Mouse (Mus musculus) stomach, postnatal 0 days (tissue): ENCODE results near the gene Gpx3.

Experiments used
- CTCF ChIP-seq: IDR thresholded peaks from 2 replicates; pipeline ENCODE4 v1.5.1; 2016; ENCODE audit warnings: antibody characterized with exemption, low read depth, mild to moderate bottlenecking, moderate library complexity
- EP300 ChIP-seq: optimal IDR thresholded peaks from 2 replicates; pipeline ENCODE3; 2016; ENCODE audit warnings: antibody characterized with exemption

DNA sequence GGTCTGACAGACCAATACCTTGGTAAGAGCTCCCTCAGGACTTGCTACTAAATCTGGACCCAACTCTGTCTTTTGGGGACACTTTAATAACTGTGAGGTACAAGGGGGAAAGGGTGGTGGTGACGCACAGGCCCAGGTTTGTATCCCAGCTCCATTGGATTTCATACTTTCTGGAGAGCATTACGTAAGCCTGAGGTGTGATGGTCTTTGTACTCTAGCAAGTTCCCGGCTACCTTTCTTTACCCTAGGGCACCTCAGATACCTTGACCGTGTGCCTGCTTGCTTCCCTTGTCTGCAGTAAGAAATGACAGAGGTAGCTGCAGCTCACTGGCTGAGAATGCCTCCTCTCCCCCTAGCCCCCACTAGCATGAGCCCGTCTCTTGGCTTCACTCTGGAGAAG lies 5.0 kb downstream of the Gpx3 start:
- no peak for TF ChIP-seq CTCF
- no peak for TF ChIP-seq EP300
